Mouse (Mus musculus) adrenal gland, postnatal 4 days (tissue): ENCODE data around the gene Gm49368. TPM values are rescaled to one million over a fixed set of nuclear protein-coding genes. Genes with fewer than 3 reads are reported as not detected.
"Not testable (repeated sequence)": the region's sequence is repeated elsewhere in the genome, so short reads cannot be mapped to it uniquely, and the experiment has no call there.

Experiments
- DNase-seq, 2 experiments: peaks; one replicate each; pipeline ENCODE4 v3.0.0; 2021 to 2022; ENCODE audit warnings: low spot score in 2 of 2, mixed read lengths in 2 of 2
- total RNA-seq, 2 experiments: library from RNA; stranded (reverse); gene quantifications; 2 replicates each; pipeline ENCODE4 v1.2.3; 2021

The Gm49368 gene
- total RNA-seq, 2 experiments from 2014 or later: not detected

- DNase-seq: no peak
These were observed 66.5 kb downstream of the Gm49368 start, which contains the start of gene Itgax for GRCm38 (mm10) chr7:128128741-128129720. Gene Itgax (plus strand): TSS chr7:128129547.

- no peak for DNase-seq
These were observed 69.7 kb downstream of the Gm49368 start for GRCm38 (mm10) chr7:128132148-128132547.

GRCm38 (mm10) chr7:128133596-128133995 lies 71.1 kb downstream of the Gm49368 start:
- DNase-seq: no peak

- no peak for DNase-seq
These were observed 74.4 kb downstream of the Gm49368 start for GRCm38 (mm10) chr7:128136927-128137326.

DNA sequence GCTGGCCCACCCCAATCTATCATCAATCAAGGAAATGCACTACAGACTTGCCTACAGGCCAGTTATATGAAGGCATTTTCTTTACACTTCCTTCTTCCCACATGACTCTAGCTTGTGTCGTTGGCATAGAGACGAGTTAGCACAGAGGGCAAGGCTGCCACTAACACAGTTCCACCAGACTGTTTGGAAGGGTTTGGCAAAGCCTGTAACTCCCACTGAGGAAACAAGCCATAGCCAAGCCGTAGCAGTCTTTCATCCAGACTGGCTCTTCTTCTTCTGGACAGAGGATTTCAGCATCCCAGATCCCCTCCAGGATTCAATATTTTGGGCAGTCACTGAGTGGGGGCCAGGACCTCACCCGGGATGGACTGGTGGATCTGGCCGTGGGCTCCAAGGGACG lies 77.1 kb downstream of the Gm49368 start:
- DNase-seq: no peak

DNA sequence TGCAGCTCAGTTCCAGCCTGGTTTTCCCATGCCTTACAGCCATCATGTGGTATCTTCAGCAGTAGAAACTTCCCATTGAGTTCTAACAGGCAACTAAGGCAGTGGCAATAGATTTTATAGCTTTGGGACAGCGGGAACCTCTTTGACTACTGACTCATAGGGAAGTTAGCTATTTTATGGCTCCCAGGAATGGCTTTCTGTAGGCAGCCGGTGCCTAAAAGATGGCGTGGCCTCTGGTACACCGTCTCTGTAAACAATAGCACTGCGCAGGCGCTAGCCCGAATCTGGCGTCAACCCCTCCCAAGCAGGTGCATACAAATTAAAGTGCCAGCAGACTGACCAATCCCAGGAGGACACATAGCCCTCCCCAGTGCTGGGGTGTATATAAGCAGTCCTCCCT lies 88.5 kb downstream of the Gm49368 start:
- DNase-seq: no peak

- DNase-seq: no peak
These were observed 91.6 kb downstream of the Gm49368 start, which contains the start of gene Itgad for GRCm38 (mm10) chr7:128154076-128154475. Gene Itgad (plus strand): TSS chr7:128154376.

- no peak for DNase-seq
These were observed 92.4 kb downstream of the Gm49368 start for GRCm38 (mm10) chr7:128154924-128155323.

GRCm38 (mm10) chr7:128158688-128159354 lies 96.3 kb downstream of the Gm49368 start:
- DNase-seq: not testable (repeated sequence)

GRCm38 (mm10) chr7:128164001-128164400 lies 101.5 kb downstream of the Gm49368 start:
- DNase-seq: no peak

- no peak for DNase-seq
These were observed 103.9 kb downstream of the Gm49368 start for GRCm38 (mm10) chr7:128166391-128166790.

DNA sequence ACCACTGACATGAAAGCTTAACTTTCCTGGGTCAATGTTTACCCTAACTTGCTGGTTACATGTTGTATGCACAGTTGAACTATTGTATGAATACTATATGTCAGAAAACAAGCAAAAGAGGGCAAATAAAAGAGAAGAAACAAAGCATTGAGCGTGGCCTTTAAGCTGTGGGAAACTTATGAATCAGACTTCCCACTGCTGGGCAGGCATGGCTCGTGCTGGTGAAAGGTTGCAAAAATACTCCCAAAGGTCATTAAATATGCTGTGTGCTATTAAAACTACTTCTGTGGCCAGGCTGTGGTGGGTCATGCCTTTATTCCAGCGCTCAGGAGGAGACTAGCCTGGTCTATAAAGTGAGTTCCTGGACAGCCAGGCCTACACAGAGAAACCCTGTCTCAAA lies 107.5 kb downstream of the Gm49368 start:
- no peak for DNase-seq

Other genes with a start within 250 kb of the Gm49368 start
- gene Stx4a, start 238.4 kb upstream of the Gm49368 start, total RNA-seq: 100 to 1,000 TPM; 101 to 106 TPM
- 10 to 100 TPM; 11.8 to 12.2 TPM for gene Stx1b, start 238.1 kb upstream of the Gm49368 start, total RNA-seq
- 10 to 100 TPM; 50.2 to 55.8 TPM for gene Zfp646, start 186.5 kb upstream of the Gm49368 start, total RNA-seq
- gene Zfp668, start 185.9 kb upstream of the Gm49368 start, total RNA-seq: 10 to 100 TPM; 13.4 to 13.7 TPM
- 1 to 10 TPM in 1 of 2 experiments, under 1 TPM in 1; 0.87 to 2.9 TPM for gene Prss53, start 171.7 kb upstream of the Gm49368 start, total RNA-seq
- not detected for gene Gm21974, start 167.2 kb upstream of the Gm49368 start, total RNA-seq
- gene Vkorc1, start 167.1 kb upstream of the Gm49368 start, total RNA-seq: 10 to 100 TPM; 71.8 to 93.6 TPM
- 100 to 1,000 TPM; 105 to 112 TPM for gene Bckdk, start 158.6 kb upstream of the Gm49368 start, total RNA-seq
- gene Kat8, start 150.2 kb upstream of the Gm49368 start, total RNA-seq: 10 to 100 TPM; 27.5 to 30.8 TPM
- gene Prss8, start 132.6 kb upstream of the Gm49368 start, total RNA-seq: 10 to 100 TPM in 1 of 2 experiments, 1 to 10 TPM in 1; 1.2 to 13.9 TPM
- 1 to 10 TPM; 6.4 to 8.1 TPM for gene Prss36, start 116.0 kb upstream of the Gm49368 start, total RNA-seq
- gene Fus, start 95.2 kb upstream of the Gm49368 start, total RNA-seq: 100 to 1,000 TPM; 555 to 559 TPM
- 10 to 100 TPM; 14.7 to 15.3 TPM for gene Pycard, start 68.8 kb upstream of the Gm49368 start, total RNA-seq
- 1 to 10 TPM; 3.4 to 8.6 TPM for gene Trim72, start 58.7 kb upstream of the Gm49368 start, total RNA-seq
- gene Itgam, start within 50 bp of the Gm49368 start, total RNA-seq: 1 to 10 TPM; 3.3 to 5.6 TPM
- under 1 TPM; 0.45 to 0.59 TPM for gene Itgax, start 66.9 kb downstream of the Gm49368 start, total RNA-seq
- under 1 TPM; 0.20 to 0.23 TPM for gene Itgad, start 91.7 kb downstream of the Gm49368 start, total RNA-seq
- 10 to 100 TPM; 15.8 to 26.8 TPM for gene Cox6a2, start 143.7 kb downstream of the Gm49368 start, total RNA-seq
- 10 to 100 TPM; 23.7 to 25.2 TPM for gene Armc5, start 174.7 kb downstream of the Gm49368 start, total RNA-seq
- 1 to 10 TPM; 8.4 TPM for gene 9130023H24Rik, start 175.3 kb downstream of the Gm49368 start, total RNA-seq
- gene Tgfb1i1, start 184.1 kb downstream of the Gm49368 start, total RNA-seq: 10 to 100 TPM; 32.0 to 35.0 TPM
- gene Slc5a2, start 203.0 kb downstream of the Gm49368 start, total RNA-seq: 10 to 100 TPM in 1 of 2 experiments, under 1 TPM in 1; 0.73 to 22.0 TPM
- gene BC017158, start 235.5 kb downstream of the Gm49368 start, total RNA-seq: 10 to 100 TPM; 39.3 to 39.4 TPM